Mouse (Mus musculus) gastrocnemius, postnatal 4 days (tissue): ENCODE results near the gene Dalrd3. TPM values are rescaled to one million over a fixed set of nuclear protein-coding genes. Genes with fewer than 3 reads are reported as not detected.
"Not testable (repeated sequence)": the region's sequence is repeated elsewhere in the genome, so short reads cannot be mapped to it uniquely, and the experiment has no call there.

Source experiments
- DNase-seq, 2 experiments: peaks; one replicate each; pipeline ENCODE4 v3.0.0; 2021 to 2022; ENCODE audit warnings: low spot score in 2 of 2, mixed read lengths in 2 of 2
- total RNA-seq, 2 experiments: library from RNA; stranded (reverse); gene quantifications; 2 replicates each; pipeline ENCODE4 v1.2.3; 2021

The Dalrd3 gene
- total RNA-seq, 2 experiments from 2014 or later, result 11.5 to 14.6 TPM

DNA sequence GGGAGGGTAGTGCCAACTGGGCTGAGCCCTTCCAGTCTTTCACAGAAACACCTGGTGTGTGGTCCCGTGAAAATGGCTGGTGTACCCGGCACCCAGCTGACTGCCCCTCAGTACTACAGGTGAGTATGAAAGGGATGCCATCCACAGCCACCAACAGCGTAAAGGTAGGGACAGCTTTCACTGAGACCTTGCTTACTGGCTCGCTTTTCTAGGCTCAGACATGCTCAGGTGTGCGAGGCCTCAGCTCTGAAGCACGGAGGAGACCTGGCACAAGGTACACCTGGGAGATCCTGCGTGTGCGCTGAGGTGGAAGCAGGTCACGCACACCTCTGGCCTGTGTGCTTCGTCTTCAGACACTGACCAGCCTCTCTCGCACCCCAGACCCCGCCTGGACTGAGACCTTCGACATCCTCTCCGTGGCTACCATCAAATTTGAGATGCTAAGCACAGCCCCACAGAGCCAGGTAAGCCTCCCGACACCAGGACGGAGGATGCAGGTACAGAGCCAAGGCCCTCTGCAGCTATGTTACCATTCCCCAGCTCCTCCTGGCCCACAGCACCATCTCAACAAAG, 1.8 kb downstream of the Dalrd3 start:
- no peak for DNase-seq

GRCm38 (mm10) chr9:108572321-108572720, 2.6 kb downstream of the Dalrd3 start:
- peak in 1 of 2 experiments; percentile 6 for DNase-seq

GRCm38 (mm10) chr9:108573774-108574690, 4.3 kb downstream of the Dalrd3 start:
- DNase-seq, result peak in 1 of 2 experiments; percentile 63

GRCm38 (mm10) chr9:108574921-108575320, 5.2 kb downstream of the Dalrd3 start:
- no peak for DNase-seq

DNA sequence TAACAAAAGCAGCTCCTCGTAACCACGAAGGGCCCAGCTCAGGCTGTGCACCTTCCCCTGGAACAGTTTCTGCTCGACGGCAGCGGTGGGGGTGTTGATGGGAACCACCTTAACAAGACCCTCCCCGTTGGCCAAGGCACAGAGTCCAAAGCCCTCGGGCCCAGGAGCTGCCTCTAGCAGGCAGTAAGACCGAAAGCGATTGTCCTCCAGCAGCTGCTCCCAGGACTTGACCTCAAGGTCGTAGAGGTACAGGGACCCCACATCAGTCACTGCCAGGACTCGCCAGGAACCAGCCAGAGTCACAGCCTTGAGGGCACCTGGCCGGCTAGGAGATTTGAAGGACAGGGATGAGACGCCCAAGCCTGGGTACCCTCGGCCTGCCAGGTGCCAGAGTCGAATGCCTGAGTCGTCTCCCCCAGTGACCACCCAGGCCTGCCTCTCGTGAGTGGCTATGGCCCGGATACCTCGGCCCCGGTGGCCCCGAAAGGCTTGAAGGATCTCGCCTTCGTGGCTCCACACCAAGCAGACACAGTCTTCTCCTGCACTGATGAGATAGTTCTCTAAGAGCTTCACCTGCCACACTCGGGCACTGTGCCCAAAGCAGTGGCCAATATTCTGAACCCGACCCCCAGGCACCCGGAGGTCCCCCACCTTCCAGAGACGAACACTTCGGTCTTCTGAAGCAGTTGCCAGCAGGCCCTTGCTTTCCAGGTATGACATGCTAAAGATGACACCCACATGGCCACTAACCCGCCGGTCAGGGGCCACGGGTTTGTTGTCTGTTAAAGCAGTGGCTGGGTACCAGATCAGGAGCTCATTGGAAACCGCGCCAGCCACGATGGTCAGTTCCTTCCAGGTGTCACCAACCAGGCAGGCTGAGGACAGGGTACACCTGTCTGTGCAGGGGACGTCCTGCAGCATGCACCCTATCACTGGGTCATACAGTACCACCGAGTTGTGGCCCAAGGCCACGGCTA, 5.9 kb downstream of the Dalrd3 start:
- no peak for DNase-seq

- no peak for DNase-seq
These were observed 7.3 kb downstream of the Dalrd3 start for GRCm38 (mm10) chr9:108577025-108577424.

- peak; percentile 46 to 75 for DNase-seq
These were observed 8.4 kb downstream of the Dalrd3 start for GRCm38 (mm10) chr9:108577934-108578544.

DNA sequence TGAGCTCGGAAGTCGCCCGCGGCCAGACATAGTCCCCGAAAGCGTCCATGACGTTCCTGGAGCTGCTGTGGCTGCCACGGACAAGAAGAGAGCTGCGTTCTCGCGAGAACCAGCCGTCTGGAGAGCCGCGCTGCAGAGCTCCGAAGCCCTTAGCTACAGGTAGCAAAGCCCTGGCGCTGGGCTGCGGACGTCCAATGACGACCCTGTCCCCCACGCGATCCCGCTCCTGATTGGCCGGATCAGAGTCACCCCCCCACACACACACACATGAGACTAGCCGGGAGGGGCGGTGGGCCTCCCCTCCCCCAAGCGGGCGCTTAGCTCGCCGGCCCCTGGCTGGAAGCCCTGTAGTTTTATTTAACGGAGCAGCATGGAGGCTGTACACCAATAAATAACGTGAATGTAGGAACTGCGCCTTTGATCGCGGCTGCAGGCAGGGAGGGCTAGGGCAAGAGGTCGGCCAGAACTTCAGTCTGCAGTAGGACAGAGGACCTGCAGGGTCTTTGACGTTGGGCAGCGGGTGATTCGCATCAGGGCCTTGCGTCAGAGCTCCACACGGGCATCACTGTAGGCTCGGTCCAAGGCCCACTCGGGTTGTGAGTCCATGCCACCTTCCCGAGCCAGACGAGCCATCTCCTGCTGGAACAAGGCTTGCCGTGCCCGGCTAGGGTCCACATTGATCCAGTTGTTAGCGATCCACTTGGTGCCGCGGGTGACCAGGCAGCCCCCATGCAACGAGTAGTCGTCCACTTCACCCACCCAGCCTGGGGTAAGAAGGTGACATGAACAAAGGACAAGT, 9.1 kb downstream of the Dalrd3 start, which contains the start of gene Wdr6:
Wdr6 (minus strand) TSS at position 195 of the 799 bp plus-strand sequence.
- peak; percentile 84 to 90 for DNase-seq

- no peak for DNase-seq
These were observed 9.6 kb downstream of the Dalrd3 start for GRCm38 (mm10) chr9:108579344-108579690.

DNA sequence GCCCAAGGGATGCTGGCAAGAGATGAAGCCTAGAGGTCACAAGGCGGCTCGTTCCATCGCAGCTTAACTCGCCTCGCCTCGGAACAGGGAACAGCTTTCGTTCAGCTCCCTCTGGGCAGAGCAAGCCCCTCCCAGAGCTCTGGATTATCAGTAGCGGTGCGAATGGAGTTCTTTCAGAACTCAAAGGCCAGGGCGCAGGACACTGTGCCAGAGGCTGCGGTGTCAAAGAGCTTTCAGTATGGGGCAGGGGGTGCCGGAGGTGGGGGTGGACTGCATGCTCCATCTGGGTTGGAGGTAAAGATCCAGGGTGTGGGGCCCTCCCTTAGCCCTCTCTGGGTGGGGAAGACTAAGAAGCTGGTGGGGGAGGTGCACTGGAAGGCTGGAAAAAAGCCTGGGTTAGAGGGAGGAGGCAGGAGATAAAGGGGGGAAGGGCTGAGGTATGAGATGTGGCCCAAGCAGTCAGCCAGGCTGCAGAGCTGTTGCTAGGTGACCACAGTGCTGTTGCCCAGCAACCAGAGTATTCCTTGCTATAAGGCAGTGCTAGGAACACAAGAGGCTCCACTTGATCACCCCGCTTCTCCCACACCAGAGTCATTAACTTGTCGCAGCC, 18.0 kb downstream of the Dalrd3 start:
- DNase-seq, result peak in 1 of 2 experiments; percentile 61

DNA sequence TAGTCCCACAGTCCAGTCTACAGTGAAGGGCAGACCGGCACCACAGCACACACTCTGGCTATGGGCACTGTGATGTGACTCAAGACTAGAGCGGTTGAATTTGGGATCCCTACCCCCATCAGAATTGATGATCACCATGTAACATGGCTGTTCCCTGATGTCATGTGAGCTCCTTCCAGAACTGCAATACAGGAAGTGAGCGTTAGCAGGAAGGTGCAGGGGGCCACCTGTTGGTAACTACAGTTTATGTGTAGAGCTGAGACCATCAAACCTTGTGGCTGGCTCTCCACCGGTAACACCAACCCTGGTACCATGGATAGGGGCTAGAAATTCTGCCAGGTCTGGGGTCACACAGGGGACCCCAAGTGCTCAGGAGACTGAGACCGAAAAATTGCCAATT, 19.5 kb downstream of the Dalrd3 start:
- no peak for DNase-seq

GRCm38 (mm10) chr9:108591462-108591861, 21.8 kb downstream of the Dalrd3 start:
- DNase-seq, result no peak

GRCm38 (mm10) chr9:108594354-108594753, 24.7 kb downstream of the Dalrd3 start:
- DNase-seq, result no peak

DNA sequence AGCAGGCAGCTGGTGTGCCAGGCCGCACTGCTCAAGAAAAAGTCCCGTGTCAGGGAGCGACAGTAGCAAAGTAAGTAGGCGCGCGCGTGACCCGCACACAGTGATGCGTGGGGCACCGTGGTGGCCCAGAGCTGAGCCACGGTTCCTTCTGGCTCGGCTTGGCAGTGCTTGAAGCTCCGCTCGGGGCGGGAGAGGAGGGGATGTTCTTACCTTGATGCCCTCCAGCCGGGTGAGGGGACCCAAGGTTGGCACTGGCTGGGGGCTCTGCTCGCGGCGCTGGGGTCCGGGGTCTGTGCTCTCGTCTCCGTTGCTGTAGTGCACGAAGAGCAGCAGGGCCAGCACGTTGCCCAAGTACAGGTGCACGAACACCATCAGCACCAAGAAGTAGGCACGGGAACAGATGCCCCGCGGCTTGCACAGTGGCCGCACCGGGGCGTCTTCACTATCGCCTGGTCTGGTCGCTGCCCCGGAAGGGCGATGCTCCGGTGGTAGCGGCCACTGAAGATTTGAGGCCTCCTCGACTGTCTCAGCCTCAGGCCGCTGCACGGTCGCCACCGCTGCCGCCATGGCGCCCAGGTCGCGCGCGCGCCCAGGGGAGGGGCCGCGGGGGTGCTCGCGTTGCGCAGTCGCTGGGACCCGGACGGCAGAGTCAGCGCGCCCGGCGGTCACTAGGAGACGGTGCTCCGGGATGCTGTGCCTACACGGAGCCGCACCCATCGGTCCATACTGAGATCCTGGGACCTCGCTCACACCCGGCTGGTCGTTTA, 27.5 kb downstream of the Dalrd3 start, which contains the start of gene P4htm:
P4htm (minus strand) TSS at position 670 of the 767 bp plus-strand sequence.
- DNase-seq, result peak; percentile 58 to 75

GRCm38 (mm10) chr9:108599021-108599566, 29.4 kb downstream of the Dalrd3 start:
- no peak for DNase-seq

DNA sequence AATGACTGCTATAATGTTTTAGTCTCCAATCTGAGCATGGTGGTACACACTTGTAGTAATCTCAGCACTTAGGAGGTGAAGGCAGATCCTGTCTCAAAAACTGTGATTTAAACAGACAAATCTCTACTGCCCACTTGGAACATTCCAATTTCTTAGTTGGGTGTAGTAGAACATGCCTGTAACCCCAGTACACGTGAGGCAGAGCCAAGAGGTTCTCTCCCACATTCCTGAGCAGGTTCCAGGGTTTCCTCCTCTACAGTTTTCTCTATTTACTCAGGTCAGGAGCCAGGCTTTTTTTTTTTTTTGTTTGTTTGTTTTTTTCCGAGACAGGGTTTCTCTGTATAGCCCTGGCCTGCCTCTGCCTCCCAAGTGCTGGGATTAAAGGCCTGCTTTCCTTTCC, 30.3 kb downstream of the Dalrd3 start:
- DNase-seq, result no peak

- no peak for DNase-seq
These were observed 32.3 kb downstream of the Dalrd3 start for GRCm38 (mm10) chr9:108601986-108602385.

DNA sequence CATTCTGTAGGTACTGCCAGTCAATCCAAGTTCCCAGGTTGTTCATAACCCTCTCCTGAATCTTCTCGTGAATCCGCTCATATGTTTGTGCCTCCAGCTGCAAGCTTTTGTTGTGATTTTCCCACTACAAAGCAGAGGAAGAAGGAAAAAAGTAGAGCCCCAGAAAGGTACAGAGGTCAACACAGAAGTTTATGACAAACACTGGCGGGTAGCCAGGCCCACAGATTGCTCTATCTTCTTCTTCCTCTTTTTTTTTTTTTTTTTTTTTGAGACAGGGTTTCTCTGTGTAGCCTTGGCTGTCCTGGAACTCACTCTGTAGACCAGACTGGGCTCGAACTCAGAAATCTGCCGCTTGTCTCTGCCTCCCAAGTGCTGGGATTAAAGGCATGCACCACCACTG, 38.2 kb downstream of the Dalrd3 start:
- DNase-seq, result not testable (repeated sequence)
